Mouse (Mus musculus) cortical plate, adult 2 months (tissue): ENCODE data around the gene Gfpt2. TPM values are rescaled to one million over a fixed set of nuclear protein-coding genes. Genes with fewer than 3 reads are reported as not detected.
"Not testable (repeated sequence)": the region's sequence is repeated elsewhere in the genome, so short reads cannot be mapped to it uniquely, and the experiment has no call there.

ENCODE experiments used
- H3K27ac ChIP-seq: fragments of 200-500 bp; 2 replicates; pipeline ENCODE4 v1.5.1; 2012; ENCODE audit warnings: low read length, control low read depth, inconsistent platforms; ENCODE audit not compliant: insufficient read depth
- H3K4me1 ChIP-seq: fragments of 200-500 bp; 2 replicates; pipeline ENCODE4 v1.6.1; 2011; ENCODE audit warnings: low read length; ENCODE audit not compliant: control insufficient read depth, insufficient read depth
- H3K4me3 ChIP-seq: fragments of 200-500 bp; 2 replicates; pipeline ENCODE4 v1.5.1; 2011; ENCODE audit warnings: mild to moderate bottlenecking, low read length, control low read depth; ENCODE audit not compliant: insufficient read depth
- CTCF ChIP-seq: fragments of 200-500 bp; IDR thresholded peaks from 2 replicates; pipeline ENCODE4 v1.5.1; 2011; ENCODE audit warnings: mild to moderate bottlenecking, control low read depth, low read length; ENCODE audit not compliant: insufficient read depth; ENCODE audit errors: extremely low read depth
- POLR2A ChIP-seq: fragments of 200-500 bp; IDR thresholded peaks from 2 replicates; pipeline ENCODE4 v1.6.1; 2011; ENCODE audit warnings: mild to moderate bottlenecking, low read length, control low read depth; ENCODE audit not compliant: insufficient read depth; ENCODE audit errors: extremely low read depth
- polyA plus RNA-seq: library from polyadenylated mRNA; depleted of rRNA; stranded (reverse); fragments of >200 nt; gene quantifications from 2 replicates; pipeline ENCODE4 v1.2.3, GENCODE M21; 2012

Gfpt2 gene
- polyA plus RNA-seq, 1 experiment = 11.4 TPM

GRCm38 (mm10) chr11:49781833-49782399 lies 12.1 kb upstream of the Gfpt2 start:
- Histone ChIP-seq H3K27ac (no peak overlapping the region), H3K4me1 (no peaks in the 10 kb centered on the region), H3K4me3 (no peak overlapping the region)
- no peak for TF ChIP-seq POLR2A
- TF ChIP-seq CTCF = no peak

- TF ChIP-seq POLR2A (no peak), CTCF (no peak)
- Histone ChIP-seq H3K4me1 (no peaks in the 10 kb centered on the region), H3K4me3 (no peak overlapping the region), H3K27ac (no peak overlapping the region)
Observed at GRCm38 (mm10) chr11:49793131-49793530, 847 bp upstream of the Gfpt2 start.

GRCm38 (mm10) chr11:49794342-49795144 lies 565 bp downstream of the Gfpt2 start:
- TF ChIP-seq CTCF (no peak), POLR2A (no peak)
- peak overlapping the region; percentile 57 for H3K4me3 ChIP-seq
- H3K27ac ChIP-seq = no peak overlapping the region
- H3K4me1 ChIP-seq = no peaks in the 10 kb centered on the region

- Histone ChIP-seq H3K4me3 (no peak overlapping the region), H3K4me1 (peaks cover 3% of the 10 kb centered on the region; the same call in 1 of the 2 replicates), H3K27ac (no peak overlapping the region)
- TF ChIP-seq CTCF (no peak), POLR2A (no peak)
Observed at GRCm38 (mm10) chr11:49798931-49799330, 5.0 kb downstream of the Gfpt2 start.

- no peak overlapping the region for H3K4me3 ChIP-seq
- no peak overlapping the region for H3K27ac ChIP-seq
- H3K4me1 ChIP-seq = peaks cover 3% of the 10 kb centered on the region; the same call in 1 of the 2 replicates
- no peak for TF ChIP-seq CTCF
- TF ChIP-seq POLR2A = no peak
Observed at GRCm38 (mm10) chr11:49801516-49801915, 7.5 kb downstream of the Gfpt2 start.

- H3K4me1 ChIP-seq = peaks cover 3% of the 10 kb centered on the region; the same call in 1 of the 2 replicates
- H3K27ac ChIP-seq = no peak overlapping the region
- TF ChIP-seq POLR2A (no peak), CTCF (no peak)
- H3K4me3 ChIP-seq = no peak overlapping the region
Observed at GRCm38 (mm10) chr11:49803801-49804200, 9.8 kb downstream of the Gfpt2 start.

GRCm38 (mm10) chr11:49806218-49806617 lies 12.2 kb downstream of the Gfpt2 start:
- H3K4me1 ChIP-seq = no peaks in the 10 kb centered on the region
- H3K4me3 ChIP-seq = no peak overlapping the region
- TF ChIP-seq CTCF = no peak
- no peak for TF ChIP-seq POLR2A
- H3K27ac ChIP-seq = no peak overlapping the region

GRCm38 (mm10) chr11:49808946-49809345 lies 15.0 kb downstream of the Gfpt2 start:
- H3K4me3 ChIP-seq = no peak overlapping the region
- H3K27ac ChIP-seq = no peak overlapping the region
- no peaks in the 10 kb centered on the region for H3K4me1 ChIP-seq
- no peak for TF ChIP-seq POLR2A
- TF ChIP-seq CTCF = no peak

- H3K27ac ChIP-seq, H3K4me3 ChIP-seq, H3K4me1 ChIP-seq: not testable (repeated sequence)
Observed at GRCm38 (mm10) chr11:49810696-49811095, 16.7 kb downstream of the Gfpt2 start.

GRCm38 (mm10) chr11:49811099-49811541 lies 17.1 kb downstream of the Gfpt2 start:
- H3K4me3 ChIP-seq = no peak overlapping the region
- H3K4me1 ChIP-seq = no peaks in the 10 kb centered on the region
- H3K27ac ChIP-seq = no peak overlapping the region
- TF ChIP-seq POLR2A = no peak

- H3K4me3 ChIP-seq = no peak overlapping the region
- no peaks in the 10 kb centered on the region for H3K4me1 ChIP-seq
- TF ChIP-seq CTCF (no peak), POLR2A (no peak)
- H3K27ac ChIP-seq = no peak overlapping the region
Observed at GRCm38 (mm10) chr11:49811879-49812278, 17.9 kb downstream of the Gfpt2 start.
